Mouse (Mus musculus) thymus, adult 2 months (tissue): ENCODE measurements at regions not wholly inside any gene's neighbourhood (a gene's known extent, or its start where the extent isn't known, plus 50 kb on each side); places are given as distances from the start of the nearest gene placed in this dataset.

Experiments
- CTCF ChIP-seq: fragments of 200-500 bp; IDR thresholded peaks from 2 replicates; pipeline ENCODE4 v1.5.1; 2012; ENCODE audit warnings: mild to moderate bottlenecking, control low read depth, low read length, moderate library complexity, borderline replicate concordance; ENCODE audit not compliant: control insufficient read depth, poor library complexity, insufficient read depth; ENCODE audit errors: extremely low read depth
- POLR2A ChIP-seq: fragments of 200-500 bp; IDR thresholded peaks from 2 replicates; pipeline ENCODE4 v1.6.1; 2012; ENCODE audit warnings: mild to moderate bottlenecking, low read length, control low read depth, moderate library complexity; ENCODE audit not compliant: control insufficient read depth, poor library complexity, insufficient read depth; ENCODE audit errors: extremely low read depth

GRCm38 (mm10) chr12:54499963-54500362, 156.4 kb downstream of the Sptssa start:
- TF ChIP-seq POLR2A (no peak), CTCF (no peak)
